Mouse (Mus musculus) macrophage (primary cell): Measurements from ENCODE around the gene Tgfb1i1. TPM values are rescaled to one million over a fixed set of nuclear protein-coding genes. Genes with fewer than 3 reads are reported as not detected.

Experiments
- H3K27ac ChIP-seq: fragments of 350-480 bp; formaldehyde crosslinking; 2 replicates; pipeline ENCODE4 v1.9.0; 2021
- H3K36me3 ChIP-seq: fragments of 350-480 bp; formaldehyde crosslinking; 2 replicates; pipeline ENCODE4 v1.9.0; 2021; ENCODE audit errors: inconsistent target
- H3K4me3 ChIP-seq: fragments of 350-480 bp; formaldehyde crosslinking; 2 replicates; pipeline ENCODE4 v1.9.0; 2021; ENCODE audit errors: inconsistent target
- H3K79me2 ChIP-seq: fragments of 350-480 bp; formaldehyde crosslinking; 2 replicates; pipeline ENCODE4 v1.9.0; 2021; ENCODE audit errors: inconsistent target
- WGBS: methylation state at CpG from one replicate; pipeline ENCODE4 v1.1.7; 2026; ENCODE audit warnings: inconsistent platforms; ENCODE audit not compliant: missing documents; 5-methylcytosine and 5-hydroxymethylcytosine counted together
- polyA plus RNA-seq: library from polyadenylated mRNA; stranded (reverse); fragments of 250-400 nt; gene quantifications from 3 replicates; pipeline ENCODE4 v1.2.4, GENCODE M21; 2018; ENCODE audit warnings: inconsistent platforms

Gene Tgfb1i1
- polyA plus RNA-seq, 1 experiment from 2014 or later, result 0.36 TPM

- H3K27ac ChIP-seq, result no peak overlapping the region
- H3K36me3 ChIP-seq, result peaks cover 27% of the 10 kb centered on the region; the same call in 1 of the 2 replicates
- 98% methylated on average over 7 of the region's 8 CpGs for WGBS
Measured at GRCm38 (mm10) chr7:128285060-128285459, 38.4 kb downstream of the Tgfb1i1 start.

GRCm38 (mm10) chr7:128288923-128289544, 42.4 kb downstream of the Tgfb1i1 start:
- H3K4me3 ChIP-seq, result no peak overlapping the region
- no peaks in the 10 kb centered on the region for H3K79me2 ChIP-seq
- H3K36me3 ChIP-seq, result peaks cover 17% of the 10 kb centered on the region; the same call in 1 of the 2 replicates
- WGBS, result 82% methylated on average over 9 of the region's 9 CpGs
- H3K27ac ChIP-seq, result no peak overlapping the region

More at GRCm38 (mm10) chr7:128285060-128285459, 38.4 kb downstream of the Tgfb1i1 start:
- no peak overlapping the region for H3K4me3 ChIP-seq
- no peaks in the 10 kb centered on the region for H3K79me2 ChIP-seq

GRCm38 (mm10) chr7:128294785-128295184, 48.2 kb downstream of the Tgfb1i1 start:
- Histone ChIP-seq H3K4me3 (no peak overlapping the region), H3K36me3 (peaks cover 6% of the 10 kb centered on the region; the same call in 1 of the 2 replicates), H3K79me2 (no peaks in the 10 kb centered on the region; the same call in 1 of the 2 replicates), H3K27ac (no peak overlapping the region)
- 94% methylated on average over 9 of the region's 10 CpGs for WGBS

GRCm38 (mm10) chr7:128296514-128296913, 49.9 kb downstream of the Tgfb1i1 start:
- H3K4me3 ChIP-seq, result no peak overlapping the region
- no peaks in the 10 kb centered on the region; the same call in 1 of the 2 replicates for H3K79me2 ChIP-seq
- H3K36me3 ChIP-seq, result peaks cover 6% of the 10 kb centered on the region; the same call in 1 of the 2 replicates
- 62% methylated on average over 3 of the region's 3 CpGs for WGBS
- no peak overlapping the region for H3K27ac ChIP-seq

GRCm38 (mm10) chr7:128297291-128297616, 50.6 kb downstream of the Tgfb1i1 start:
- Histone ChIP-seq H3K79me2 (no peaks in the 10 kb centered on the region; the same call in 1 of the 2 replicates), H3K27ac (no peak overlapping the region), H3K36me3 (peaks cover 6% of the 10 kb centered on the region; the same call in 1 of the 2 replicates), H3K4me3 (peak overlapping the region; percentile 60)
- 41% methylated on average over 10 of the region's 10 CpGs for WGBS

GRCm38 (mm10) chr7:128297617-128298480, 51.2 kb downstream of the Tgfb1i1 start, which contains the start of gene BC017158:
TSS of gene BC017158 (minus strand) at chr7:128298170.
- Histone ChIP-seq H3K36me3 (peaks cover 6% of the 10 kb centered on the region; the same call in 1 of the 2 replicates), H3K27ac (peak within 1 kb of the TSS; percentile 46), H3K4me3 (peak within 1 kb of the TSS; percentile 60), H3K79me2 (no peaks in the 10 kb centered on the region; the same call in 1 of the 2 replicates)
- WGBS, result 1% methylated on average over 47 of the region's 47 CpGs

GRCm38 (mm10) chr7:128298481-128299342, 52.1 kb downstream of the Tgfb1i1 start:
- H3K4me3 ChIP-seq, result peak overlapping the region; percentile 60
- no peaks in the 10 kb centered on the region; the same call in 1 of the 2 replicates for H3K79me2 ChIP-seq
- H3K36me3 ChIP-seq, result no peaks in the 10 kb centered on the region
- WGBS, result 87% methylated on average over 7 of the region's 8 CpGs
- peak overlapping the region; percentile 46 for H3K27ac ChIP-seq

- H3K4me3 ChIP-seq, result no peak overlapping the region
- WGBS, result 94% methylated on average over 3 of the region's 3 CpGs
- H3K36me3 ChIP-seq, result no peaks in the 10 kb centered on the region
- no peaks in the 10 kb centered on the region; the same call in 1 of the 2 replicates for H3K79me2 ChIP-seq
- H3K27ac ChIP-seq, result no peak overlapping the region
Measured at GRCm38 (mm10) chr7:128300952-128301351, 54.3 kb downstream of the Tgfb1i1 start.

- no peaks in the 10 kb centered on the region; the same call in 1 of the 2 replicates for H3K79me2 ChIP-seq
- H3K27ac ChIP-seq, result no peak overlapping the region
- no peak overlapping the region for H3K4me3 ChIP-seq
- H3K36me3 ChIP-seq, result no peaks in the 10 kb centered on the region
- WGBS, result 33% methylated on average over 3 of the region's 3 CpGs
Measured at GRCm38 (mm10) chr7:128302151-128302550, 55.5 kb downstream of the Tgfb1i1 start.

GRCm38 (mm10) chr7:128304198-128304597, 57.6 kb downstream of the Tgfb1i1 start:
- 77% methylated on average over 6 of the region's 6 CpGs for WGBS

GRCm38 (mm10) chr7:128304907-128305306, 58.3 kb downstream of the Tgfb1i1 start:
- no peaks in the 10 kb centered on the region for H3K36me3 ChIP-seq
- no peak overlapping the region for H3K27ac ChIP-seq
- H3K4me3 ChIP-seq, result no peak overlapping the region
- WGBS, result 3% methylated on average over 5 of the region's 5 CpGs
- no peaks in the 10 kb centered on the region for H3K79me2 ChIP-seq

More at GRCm38 (mm10) chr7:128304198-128304597, 57.6 kb downstream of the Tgfb1i1 start:
- no peak overlapping the region for H3K27ac ChIP-seq
- no peaks in the 10 kb centered on the region for H3K79me2 ChIP-seq
- H3K4me3 ChIP-seq, result no peak overlapping the region
- no peaks in the 10 kb centered on the region for H3K36me3 ChIP-seq
